Mouse (Mus musculus) neural tube, embryonic 15.5 days (tissue): Measurements from ENCODE around the gene Col6a6. TPM values are rescaled to one million over a fixed set of nuclear protein-coding genes. Genes with fewer than 3 reads are reported as not detected.
"Not testable (repeated sequence)": the region's sequence is repeated elsewhere in the genome, so short reads cannot be mapped to it uniquely, and the experiment has no call there.

ENCODE experiments used
- ATAC-seq: fragments of 200-750 bp; cut with Nextera tagmentation; 2 replicates; pipeline ENCODE4 v1.8.0; 2017; ENCODE audit warnings: mild to moderate bottlenecking, moderate TSS enrichment, moderate library complexity; ENCODE audit not compliant: low FRiP score
- H3K27ac ChIP-seq: fragments of 300-500 bp; sonication (generic); replicated peaks from 2 replicates; pipeline ENCODE4 v1.5.1; 2015; ENCODE audit warnings: mild to moderate bottlenecking, inconsistent platforms
- H3K27me3 ChIP-seq: fragments of 300-500 bp; sonication (generic); replicated peaks from 2 replicates; pipeline ENCODE4 v1.6.1; 2015; ENCODE audit warnings: inconsistent platforms
- H3K36me3 ChIP-seq: fragments of 300-500 bp; sonication (generic); 2 replicates; pipeline ENCODE4 v1.6.1; 2015; ENCODE audit warnings: inconsistent platforms
- H3K4me1 ChIP-seq: fragments of 300-500 bp; sonication (generic); 2 replicates; pipeline ENCODE4 v1.6.1; 2015; ENCODE audit warnings: inconsistent platforms
- H3K4me2 ChIP-seq: fragments of 300-500 bp; sonication (generic); 2 replicates; pipeline ENCODE4 v1.6.1; 2015; ENCODE audit warnings: inconsistent platforms, mild to moderate bottlenecking, moderate library complexity
- H3K4me3 ChIP-seq: fragments of 300-500 bp; sonication (generic); replicated peaks from 2 replicates; pipeline ENCODE4 v1.5.1; 2015; ENCODE audit warnings: mild to moderate bottlenecking, inconsistent platforms
- H3K9ac ChIP-seq: fragments of 300-500 bp; sonication (generic); replicated peaks from 2 replicates; pipeline ENCODE4 v1.6.1; 2015; ENCODE audit warnings: mild to moderate bottlenecking, inconsistent platforms
- H3K9me3 ChIP-seq: fragments of 300-500 bp; sonication (generic); replicated peaks from 2 replicates; pipeline ENCODE4 v1.6.1; 2016; ENCODE audit warnings: inconsistent platforms
- WGBS: fragments of 180-500 bp; shearing (Covaris S2); methylation state at CpG from one replicate; pipeline ENCODE4 v1.1.7; 2015; ENCODE audit warnings: mixed read lengths; 5-methylcytosine and 5-hydroxymethylcytosine counted together
- polyA plus RNA-seq: library from polyadenylated mRNA; unstranded; fragments of >200 nt; fragmentation: Nextera tagmentation; extraction: Ambion mirVana; gene quantifications from 2 replicates; pipeline ENCODE4 v1.2.1, GENCODE M21; 2015

The Col6a6 gene
- polyA plus RNA-seq, result 0.35 and 0.50 TPM in 2 replicates

DNA sequence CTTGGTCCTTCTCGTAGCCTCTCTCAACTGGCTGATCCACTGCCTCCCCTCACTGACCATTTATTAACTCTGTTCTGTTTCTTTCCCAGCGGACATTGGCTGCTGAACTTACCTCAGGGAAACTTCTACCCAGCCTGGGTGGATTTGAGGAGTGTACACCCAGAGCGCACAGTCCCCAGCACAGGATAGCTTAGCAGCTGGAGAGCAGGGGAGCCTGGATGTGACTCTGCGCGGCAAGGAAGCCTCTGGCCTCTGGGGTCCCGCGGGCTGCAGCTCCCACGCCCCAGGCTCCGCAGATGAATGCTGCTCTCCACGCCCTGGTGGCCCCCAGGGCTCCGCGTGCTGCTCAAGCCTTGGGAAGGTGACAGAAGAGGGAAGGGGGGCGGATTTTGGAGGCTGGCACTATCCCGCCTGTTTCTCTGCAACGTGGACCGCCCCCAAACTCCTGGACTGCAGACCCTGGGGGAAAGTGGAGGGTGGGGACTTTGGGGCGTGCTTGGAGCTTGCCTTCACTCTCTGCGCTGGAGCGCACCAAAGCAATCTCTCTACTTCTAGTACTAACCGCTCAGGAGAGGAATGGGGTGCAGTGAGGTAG lies at the start of gene Col6a6:
Gene Col6a6, minus strand, starts transcription at position 370 of the 595 bp plus-strand sequence.
- H3K4me3 ChIP-seq, result no peak within 1 kb of the TSS
- H3K9me3 ChIP-seq, result no peaks in the 10 kb centered on the region
- H3K36me3 ChIP-seq, result no peaks in the 10 kb centered on the region
- no peak for ATAC-seq
- no peak within 1 kb of the TSS for H3K27ac ChIP-seq
- H3K4me2 ChIP-seq, result peak within 1 kb of the TSS; percentile 31
- 0 out of 2 replicates have a peak within 1 kb of the TSS, but pooled peaks have one; percentile 10 for H3K9ac ChIP-seq
- 23% methylated on average over 20 of the region's 20 CpGs for WGBS
- peaks cover 9% of the 10 kb centered on the region for H3K27me3 ChIP-seq
- H3K4me1 ChIP-seq, result peaks cover 6% of the 10 kb centered on the region

GRCm38 (mm10) chr9:105876124-105876523 lies 48.2 kb upstream of the Col6a6 start:
- no peak overlapping the region for H3K9ac ChIP-seq
- H3K4me3 ChIP-seq, result no peak overlapping the region
- H3K9me3 ChIP-seq, result no peaks in the 10 kb centered on the region
- H3K27me3 ChIP-seq, result no peaks in the 10 kb centered on the region
- H3K4me1 ChIP-seq, result no peaks in the 10 kb centered on the region
- 93% methylated on average over 4 of the region's 4 CpGs for WGBS
- no peaks in the 10 kb centered on the region for H3K36me3 ChIP-seq
- H3K4me2 ChIP-seq, result no peak overlapping the region
- no peak for ATAC-seq
- H3K27ac ChIP-seq, result no peak overlapping the region

DNA sequence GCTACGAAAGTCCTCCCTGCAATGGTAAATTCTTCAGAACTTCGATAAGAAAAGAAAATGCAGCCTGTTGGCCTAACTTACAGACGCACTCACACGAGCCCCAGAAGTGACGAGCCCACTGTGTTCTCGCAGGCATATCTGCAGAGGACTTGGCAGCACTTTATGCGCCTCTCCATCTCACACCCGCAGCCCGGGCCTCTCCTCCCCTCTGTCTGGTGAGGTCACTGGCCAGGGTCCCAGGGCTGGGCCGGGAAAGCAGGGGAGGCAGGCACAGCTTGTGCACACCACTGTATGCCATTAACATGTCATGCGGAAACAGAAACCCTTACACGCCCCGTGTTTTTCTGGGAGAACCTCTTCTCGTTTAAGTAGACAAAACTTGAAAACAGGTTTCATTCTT lies 43.7 kb upstream of the Col6a6 start:
- H3K9me3 ChIP-seq, result no peaks in the 10 kb centered on the region
- H3K9ac ChIP-seq, result no peak overlapping the region
- WGBS, result 87% methylated on average over 14 of the region's 14 CpGs
- no peak overlapping the region for H3K4me3 ChIP-seq
- no peak overlapping the region for H3K27ac ChIP-seq
- H3K36me3 ChIP-seq, result no peaks in the 10 kb centered on the region
- no peak overlapping the region for H3K4me2 ChIP-seq
- no peaks in the 10 kb centered on the region for H3K4me1 ChIP-seq
- no peaks in the 10 kb centered on the region for H3K27me3 ChIP-seq
- ATAC-seq, result no peak

GRCm38 (mm10) chr9:105857773-105858172 lies 29.8 kb upstream of the Col6a6 start:
- H3K27ac ChIP-seq, result no peak overlapping the region
- H3K4me1 ChIP-seq, result no peaks in the 10 kb centered on the region
- H3K4me2 ChIP-seq, result no peak overlapping the region
- no peak overlapping the region for H3K4me3 ChIP-seq
- no peak; the same call in 1 of the 2 replicates for ATAC-seq
- WGBS, result 14% methylated on average over 6 of the region's 6 CpGs
- H3K36me3 ChIP-seq, result no peaks in the 10 kb centered on the region
- H3K9me3 ChIP-seq, result no peaks in the 10 kb centered on the region
- no peak overlapping the region for H3K9ac ChIP-seq
- 0 out of 2 replicates have a peak, but pooled peaks cover 4% of the 10 kb centered on the region for H3K27me3 ChIP-seq

DNA sequence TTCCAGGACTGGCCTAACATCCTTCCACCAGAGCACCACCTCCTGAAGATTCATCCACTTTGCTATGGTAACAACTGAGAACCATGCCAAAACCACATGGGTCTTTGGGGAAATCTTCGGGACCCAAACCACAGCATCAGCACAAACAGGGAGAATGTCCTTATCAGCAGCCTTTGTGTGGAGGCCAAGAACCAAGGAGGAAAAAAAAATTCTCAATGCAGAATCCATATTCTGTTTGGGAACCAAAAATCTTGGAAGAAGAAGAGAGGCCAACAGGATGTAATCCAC lies 24.8 kb upstream of the Col6a6 start:
- Histone ChIP-seq H3K4me3 (no peak overlapping the region), H3K27ac (no peak overlapping the region), H3K4me2 (no peak overlapping the region), H3K4me1 (peaks cover 4% of the 10 kb centered on the region; the same call in 1 of the 2 replicates), H3K36me3 (no peaks in the 10 kb centered on the region), H3K9me3 (no peaks in the 10 kb centered on the region), H3K27me3 (0 out of 2 replicates have a peak, but pooled peaks cover 4% of the 10 kb centered on the region), H3K9ac (no peak overlapping the region)
- ATAC-seq, result no peak
- 77% methylated on average over 1 of the region's 1 CpGs for WGBS

DNA sequence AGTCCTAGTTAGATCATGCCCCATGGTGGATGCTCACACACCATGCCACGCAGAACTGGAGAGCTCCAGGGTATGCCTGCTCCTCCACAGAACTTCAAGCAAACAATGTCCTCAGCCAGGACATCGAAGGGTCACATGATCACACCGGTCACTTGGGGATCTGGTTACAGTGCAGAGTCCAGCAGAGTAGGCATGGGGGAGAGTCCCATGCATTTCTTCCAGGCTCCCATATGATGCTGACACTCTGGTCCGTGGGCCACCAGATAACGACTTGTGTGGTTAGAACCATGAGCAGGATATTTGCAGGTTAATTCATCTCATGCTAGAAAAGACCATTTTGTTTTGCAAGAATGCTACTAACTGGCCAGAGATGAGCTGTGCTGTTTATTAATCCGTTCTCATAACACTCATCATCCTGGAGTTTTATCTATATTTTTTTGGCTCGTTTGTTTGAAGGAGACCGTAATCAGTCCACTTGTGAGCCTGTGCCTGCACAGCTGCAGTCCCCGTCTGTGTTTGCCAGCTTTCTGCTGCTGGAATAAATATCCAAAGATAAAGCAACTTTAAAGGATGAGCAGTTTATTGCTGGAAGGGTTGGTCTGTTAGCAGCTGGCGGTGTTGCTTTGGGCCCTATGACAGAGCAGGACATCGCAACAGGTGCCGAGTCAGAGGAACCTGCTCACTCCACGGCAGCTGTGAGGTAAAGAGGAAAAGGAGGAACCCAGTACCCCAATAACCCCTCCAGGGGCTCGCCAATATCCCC lies 24.2 kb upstream of the Col6a6 start:
- H3K36me3 ChIP-seq, result no peaks in the 10 kb centered on the region
- peaks cover 4% of the 10 kb centered on the region; the same call in 1 of the 2 replicates for H3K4me1 ChIP-seq
- no peaks in the 10 kb centered on the region for H3K9me3 ChIP-seq
- no peak overlapping the region for H3K4me2 ChIP-seq
- no peak for ATAC-seq
- no peak overlapping the region for H3K27ac ChIP-seq
- WGBS, result 82% methylated on average over 14 of the region's 14 CpGs
- H3K27me3 ChIP-seq, result 0 out of 2 replicates have a peak, but pooled peaks cover 1% of the 10 kb centered on the region
- no peak overlapping the region for H3K4me3 ChIP-seq
- no peak overlapping the region for H3K9ac ChIP-seq

DNA sequence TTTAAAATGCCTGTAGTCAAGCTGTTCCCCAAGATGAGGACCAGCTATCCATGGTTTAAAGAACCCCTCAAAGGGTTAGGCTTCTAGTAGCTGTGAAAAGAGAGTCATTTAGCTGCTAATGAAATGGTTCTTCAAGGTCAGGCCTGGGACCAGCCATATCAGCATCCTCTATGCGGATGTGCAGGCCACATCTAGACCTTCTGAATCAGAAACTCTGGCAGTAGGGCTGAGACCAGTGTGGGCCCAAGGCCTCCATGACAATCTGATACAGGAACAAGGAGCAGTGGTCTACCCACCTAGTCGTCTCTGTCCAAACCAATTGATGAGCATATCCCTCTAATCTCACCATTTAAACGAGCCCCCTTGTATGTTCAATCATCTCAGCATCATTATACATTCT lies 23.1 kb upstream of the Col6a6 start:
- ATAC-seq, result no peak
- WGBS, result 90% methylated on average over 3 of the region's 3 CpGs
- H3K4me2 ChIP-seq, result no peak overlapping the region

DNA sequence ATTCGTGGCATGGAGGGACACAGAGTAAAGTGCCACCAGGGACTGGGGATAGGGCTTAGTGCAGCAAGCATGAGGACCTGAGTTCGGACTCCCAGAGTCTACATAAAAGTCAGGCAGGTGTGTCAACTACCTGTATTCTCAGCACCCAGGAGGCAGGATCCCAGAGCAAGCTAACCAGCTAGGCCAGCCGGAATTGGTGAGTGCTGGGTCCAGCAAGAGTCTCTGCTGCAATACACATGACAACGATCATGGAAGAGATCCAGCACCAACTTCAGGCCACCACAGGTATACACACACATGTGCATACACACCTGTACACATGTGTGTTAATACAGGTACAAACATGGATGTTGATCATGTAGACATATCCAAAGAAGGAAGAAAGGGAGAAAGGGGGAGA lies 20.4 kb upstream of the Col6a6 start:
- no peak overlapping the region for H3K4me2 ChIP-seq
- no peak for ATAC-seq
- H3K4me1 ChIP-seq, result peaks cover 4% of the 10 kb centered on the region; the same call in 1 of the 2 replicates
- WGBS, result 86% methylated on average over 4 of the region's 4 CpGs
- H3K36me3 ChIP-seq, result no peaks in the 10 kb centered on the region
- no peak overlapping the region for H3K27ac ChIP-seq
- H3K27me3 ChIP-seq, result no peaks in the 10 kb centered on the region
- H3K9me3 ChIP-seq, result no peaks in the 10 kb centered on the region
- no peak overlapping the region for H3K4me3 ChIP-seq
- no peak overlapping the region for H3K9ac ChIP-seq

More for the DNA sequence above, 23.1 kb upstream of the Col6a6 start:
- no peaks in the 10 kb centered on the region for H3K27me3 ChIP-seq
- no peaks in the 10 kb centered on the region for H3K9me3 ChIP-seq
- no peak overlapping the region for H3K4me3 ChIP-seq
- H3K9ac ChIP-seq, result no peak overlapping the region
- H3K36me3 ChIP-seq, result no peaks in the 10 kb centered on the region
- no peak overlapping the region for H3K27ac ChIP-seq
- H3K4me1 ChIP-seq, result peaks cover 4% of the 10 kb centered on the region; the same call in 1 of the 2 replicates

DNA sequence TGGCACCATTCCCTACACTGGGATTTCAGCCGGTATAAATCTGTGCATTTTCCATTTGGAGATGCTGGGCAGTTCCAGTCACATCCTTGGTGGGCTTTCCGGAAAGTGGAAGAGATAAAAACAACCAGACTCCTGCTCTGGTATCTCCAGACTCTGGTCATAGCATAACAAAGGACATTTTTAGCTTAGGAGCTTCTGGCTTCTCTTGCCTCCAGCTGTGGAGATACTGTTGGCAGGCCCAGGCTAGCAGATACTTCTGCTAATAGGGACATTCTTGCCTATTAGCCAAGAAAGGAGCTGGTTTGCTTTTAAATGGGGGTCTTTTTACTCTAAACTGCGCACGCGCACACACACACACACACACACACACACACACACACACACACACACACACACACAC lies 19.3 kb upstream of the Col6a6 start:
- no peaks in the 10 kb centered on the region for H3K36me3 ChIP-seq
- H3K9me3 ChIP-seq, result no peaks in the 10 kb centered on the region
- no peak for ATAC-seq
- H3K27me3 ChIP-seq, result no peaks in the 10 kb centered on the region
- no peak overlapping the region for H3K4me3 ChIP-seq
- H3K27ac ChIP-seq, result no peak overlapping the region
- H3K4me1 ChIP-seq, result peaks cover 4% of the 10 kb centered on the region; the same call in 1 of the 2 replicates
- WGBS, result 94% methylated on average over 5 of the region's 5 CpGs
- H3K4me2 ChIP-seq, result no peak overlapping the region
- no peak overlapping the region for H3K9ac ChIP-seq

- 61% methylated on average over 5 of the region's 5 CpGs for WGBS
- not testable (repeated sequence) for H3K27ac ChIP-seq, H3K27me3 ChIP-seq, H3K36me3 ChIP-seq, H3K4me2 ChIP-seq, H3K4me1 ChIP-seq, ATAC-seq, H3K9ac ChIP-seq, H3K9me3 ChIP-seq, H3K4me3 ChIP-seq
Measured at GRCm38 (mm10) chr9:105841386-105841785, 13.4 kb upstream of the Col6a6 start.

GRCm38 (mm10) chr9:105839147-105839515 lies 11.2 kb upstream of the Col6a6 start:
- Histone ChIP-seq H3K4me1 (peaks cover 13% of the 10 kb centered on the region; the same call in 1 of the 2 replicates), H3K9me3 (no peaks in the 10 kb centered on the region), H3K4me2 (no peak overlapping the region), H3K36me3 (no peaks in the 10 kb centered on the region), H3K27me3 (no peaks in the 10 kb centered on the region), H3K9ac (no peak overlapping the region), H3K4me3 (no peak overlapping the region), H3K27ac (no peak overlapping the region)
- 93% methylated on average over 5 of the region's 5 CpGs for WGBS
- no peak for ATAC-seq
